In genomic region chr19:4191528-4192250, GRCm38 (mm10) we compare ENCODE assay signal across 1 mouse cellular context.
A peak's percentile ranks its signal among the peaks of the same experiment; 100 is the strongest.
TF ChIP-seq lines count a peak whose summit lies in the region.

Gene Ppp1ca, plus strand, starts transcription at chr19:4192065.

TF ChIP-seq in MEL, 35 proteins besides CTCF, POLR2A, EP300 and RAD21 (continued from another document):
- TF ChIP-seq MAFK (IDR thresholded peaks at IDR 0.05; ENCODE audit: borderline replicate concordance, low read depth, low read length) (no peak), ZMIZ1 (IDR thresholded peaks at IDR 0.05; ENCODE audit: low read depth, low read length) (peak; percentile 74), POLR2AphosphoS5 (IDR thresholded peaks at IDR 0.05; ENCODE audit: borderline replicate concordance, low read depth, low read length) (peak; percentile 79; the same call in 1 of the 2 replicates), SIN3A (IDR thresholded peaks at IDR 0.05; ENCODE audit: low read length) (peak; percentile 71), MYC (IDR thresholded peaks at IDR 0.05; ENCODE audit: low read depth, low read length) (0 out of 2 replicates have a peak, but pooled peaks have one; percentile 57), BHLHE40 (IDR thresholded peaks at IDR 0.05; ENCODE audit: borderline replicate concordance, low read depth, low read length) (peak; percentile 27; the same call in 1 of the 2 replicates), TBP (IDR thresholded peaks at IDR 0.05; ENCODE audit: low read depth, low read length) (peak; percentile 65; the same call in 1 of the 2 replicates)
